Mouse (Mus musculus) erythroblast, embryonic 14.5 days (primary cell): Measurements from ENCODE around the gene Ulbp1.

ENCODE experiments used
- GATA1 ChIP-seq: IDR thresholded peaks from 2 replicates; pipeline ENCODE4 v1.6.1; 2012; ENCODE audit warnings: low read length, inconsistent platforms, mixed read lengths
- TAL1 ChIP-seq: IDR thresholded peaks from 3 replicates; pipeline ENCODE4 v1.6.1; 2012; ENCODE audit warnings: low read length, inconsistent platforms, mixed read lengths

DNA sequence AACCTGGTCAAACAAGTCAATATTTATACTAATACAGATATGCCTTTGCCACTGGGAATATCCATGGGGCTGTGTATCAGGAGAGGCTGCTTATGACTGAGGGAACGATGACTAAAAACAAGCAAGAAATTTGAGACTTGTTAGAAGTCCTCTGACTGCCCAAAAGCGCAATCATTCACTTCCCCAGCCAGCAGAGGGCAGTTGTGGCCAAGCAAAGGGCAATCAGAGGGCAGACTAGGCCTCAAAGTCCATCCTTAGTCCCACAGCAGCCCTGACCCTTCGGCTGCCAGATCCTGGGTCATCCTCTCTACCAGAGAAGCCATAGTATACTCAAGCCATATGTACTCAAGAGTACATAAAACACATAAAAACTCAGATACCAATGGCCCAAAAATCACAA, 11.4 kb downstream of the Ulbp1 start:
- no peak for TF ChIP-seq TAL1
- TF ChIP-seq GATA1, result no peak
